Mouse (Mus musculus) Muller cell, postnatal 12 days (primary cell): ENCODE results near the gene Gm4297.
"Not testable (repeated sequence)": the region's sequence is repeated elsewhere in the genome, so short reads cannot be mapped to it uniquely, and the experiment has no call there.

Experiments used
- DNase-seq: peaks from one replicate; pipeline ENCODE4 v3.0.0-alpha.2; 2015; ENCODE audit errors: inconsistent ontology term

Gene Gm4297

DNA sequence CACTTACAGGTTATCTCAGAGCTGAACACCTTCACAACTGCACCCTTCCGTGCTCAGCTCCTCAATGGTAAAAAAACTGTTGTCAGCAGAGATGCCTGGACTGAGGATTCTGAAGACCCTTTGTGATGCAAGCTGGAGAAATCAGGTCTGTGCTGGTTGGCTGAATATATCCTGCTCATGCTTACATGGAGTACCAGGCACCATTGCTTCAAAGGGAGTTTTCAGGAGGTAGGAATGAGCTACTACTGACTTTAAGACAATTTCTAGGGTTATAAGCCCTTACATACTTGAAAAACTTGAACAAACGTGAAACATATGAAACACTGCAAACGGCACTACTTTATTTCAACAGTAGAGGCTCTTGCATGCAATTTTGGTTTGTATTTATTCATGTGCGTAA is at the start of gene Gm4297:
Gm4297 (minus strand) TSS at position 101 of the 400 bp plus-strand sequence.
- DNase-seq, result not testable (repeated sequence)
